26 mouse cellular contexts compared by ENCODE assay signal in the genomic region with DNA sequence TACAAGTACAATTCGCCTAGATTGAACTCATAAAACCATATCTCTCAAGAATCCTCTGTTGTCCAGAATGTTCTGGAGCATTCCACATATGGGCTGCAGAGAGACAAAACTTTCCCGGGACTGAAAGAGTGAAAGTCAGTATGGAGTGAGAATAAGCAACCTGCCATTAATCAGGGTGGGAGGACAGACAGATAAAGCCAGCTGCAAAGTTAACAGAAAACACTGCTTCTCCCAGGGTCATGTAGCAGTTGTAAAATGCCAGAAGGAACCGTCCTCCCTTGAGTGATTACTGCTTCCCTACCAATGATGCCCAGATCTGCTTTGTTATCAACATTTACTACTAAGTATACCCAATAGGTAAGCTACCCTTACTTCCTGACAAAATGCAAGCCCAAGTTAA.
A peak's percentile ranks its signal among the peaks of the same experiment; 100 is the strongest.
DNase-seq lines count a peak whose midpoint lies in the region; ATAC-seq and TF ChIP-seq lines count a peak whose summit lies in the region.
"Had no signal": no experiment of that assay in that cellular context is flagged by ENCODE, and none has a peak within 500 bp of the region (broad histone marks: within the 10 kb centered on the region; RNA-seq: fewer than 3 reads in every experiment).

No protein-coding gene starts in this region.

- 0 out of 2 replicates have a peak, but pooled peaks cover 3% of the 10 kb centered on the region for H3K27me3 ChIP-seq in kidney, embryonic 15.5 days
- no peaks in the 10 kb centered on the region for H3K27me3 ChIP-seq in kidney, adult 2 months (replicated peaks; ENCODE audit: control insufficient read depth, insufficient read depth, low read length)
- H3K27me3 ChIP-seq: CH12.LX; embryonic facial prominence, embryonic 12.5 days; forebrain, embryonic 13.5 days; forebrain, embryonic 15.5 days had no signal

- no peak overlapping the region for H3K4me2 ChIP-seq in kidney, embryonic 15.5 days
- H3K4me2 ChIP-seq: embryonic facial prominence, embryonic 12.5 days; forebrain, embryonic 13.5 days; forebrain, embryonic 15.5 days had no signal

- no peak overlapping the region for H3K4me3 ChIP-seq in kidney, embryonic 15.5 days (replicated peaks)
- H3K4me3 ChIP-seq in kidney, adult 2 months (ENCODE audit: insufficient read depth, low read depth, low read length) = no peak overlapping the region
- H3K4me3 ChIP-seq: embryonic facial prominence, embryonic 10.5 days; embryonic facial prominence, embryonic 12.5 days; forebrain, embryonic 13.5 days; forebrain, embryonic 15.5 days had no signal

- H3K9me3 ChIP-seq in kidney, embryonic 15.5 days (replicated peaks) = no peaks in the 10 kb centered on the region
- H3K9me3 ChIP-seq: embryonic facial prominence, embryonic 10.5 days; embryonic facial prominence, embryonic 12.5 days; forebrain, embryonic 13.5 days; forebrain, embryonic 15.5 days; G1E had no signal

- no peak overlapping the region for H3K9ac ChIP-seq in kidney, embryonic 15.5 days
- H3K9ac ChIP-seq: embryonic facial prominence, embryonic 12.5 days; forebrain, embryonic 13.5 days; forebrain, embryonic 15.5 days; forebrain, postnatal 0 days had no signal

- TF ChIP-seq POLR2A in kidney, adult 2 months (IDR thresholded peaks at IDR 0.05; ENCODE audit: low read depth, low read length) = no peak

- H3K27ac ChIP-seq in kidney, embryonic 15.5 days = no peak overlapping the region
- H3K27ac ChIP-seq in kidney, adult 2 months (ENCODE audit: insufficient read depth, low read depth, low read length) = no peak overlapping the region
- H3K27ac ChIP-seq: embryonic facial prominence, embryonic 10.5 days; embryonic facial prominence, embryonic 12.5 days; forebrain, embryonic 13.5 days; forebrain, embryonic 15.5 days had no signal

- no peak for TF ChIP-seq CTCF in kidney, adult 2 months (conservative IDR thresholded peaks at IDR 0.05; ENCODE audit: insufficient read depth, insufficient read length, low read depth, low read length)

- no peaks in the 10 kb centered on the region for H3K36me3 ChIP-seq in kidney, embryonic 15.5 days
- H3K36me3 ChIP-seq in kidney, adult 2 months (ENCODE audit: control insufficient read depth, insufficient read depth, low read length) = no peaks in the 10 kb centered on the region
- H3K36me3 ChIP-seq: embryonic facial prominence, embryonic 10.5 days; embryonic facial prominence, embryonic 12.5 days; forebrain, embryonic 15.5 days; G1E had no signal

- 44% methylated on average over 3 of the region's 3 CpGs for WGBS in kidney, embryonic 15.5 days
- 28% methylated on average over 3 of the region's 3 CpGs for WGBS in kidney, adult 2 months

- peak; percentile 66; the same call in 1 of the 2 replicates for ATAC-seq in kidney, embryonic 15.5 days (replicated peaks; ENCODE audit: low FRiP score)
- ATAC-seq: activated CD4-positive, CD25-positive, alpha-beta regulatory T cell, adult 4 months; CD4-positive, CD25-positive, alpha-beta regulatory T cell, adult 4 months; forebrain, embryonic 13.5 days; forebrain, embryonic 15.5 days; forebrain, postnatal 0 days; Patski had no signal

- H3K4me1 ChIP-seq in kidney, embryonic 15.5 days = no peaks in the 10 kb centered on the region
- no peaks in the 10 kb centered on the region for H3K4me1 ChIP-seq in kidney, adult 2 months (ENCODE audit: control insufficient read depth, insufficient read depth, low read length)
- H3K4me1 ChIP-seq: embryonic facial prominence, embryonic 10.5 days; embryonic facial prominence, embryonic 12.5 days; forebrain, embryonic 13.5 days; forebrain, embryonic 15.5 days had no signal

- DNase-seq in embryo, embryonic 10 days (ENCODE audit: low spot score) = peak; percentile 4
- DNase-seq in embryo, embryonic 11 days = no peak
- DNase-seq in kidney, adult 2 months = no peak
- peak; percentile 3 for DNase-seq in embryo, embryonic 10.5 days (ENCODE audit: low spot score)
- peak; percentile 11 for DNase-seq in mesoderm, embryonic 11.5 days (ENCODE audit: low read depth, low spot score)
- no peak for DNase-seq in ovary, postnatal 36 days (ENCODE audit: low spot score)
- DNase-seq: adrenal gland, adult 8-10 months; adrenal gland, postnatal 14 days; adrenal gland, postnatal 36 days; B cell, adult 2 months; cerebellum, adult 11-12 months; cerebellum, adult 2 months; cerebellum, adult 9-10 months; cerebellum, postnatal 10 days; cerebellum, postnatal 25 days; forebrain, postnatal 0 days had no signal

Comparison
In these comparisons a context has a peak if more than half of its experiments do, and no peak if none do; other contexts are left out.
1. DNase-seq: peak in embryo, embryonic 10 days (single experiment), embryo, embryonic 10.5 days (single experiment) and mesoderm, embryonic 11.5 days (single experiment); none in embryo, embryonic 11 days (single experiment), kidney, adult 2 months (single experiment) and ovary, postnatal 36 days (single experiment).